Mouse (Mus musculus) hindbrain, embryonic 11.5 days (tissue): ENCODE measurements around the gene Afg1l. TPM values are rescaled to one million over a fixed set of nuclear protein-coding genes. Genes with fewer than 3 reads are reported as not detected.
A peak's percentile ranks its signal among the peaks of the same experiment; 100 is the strongest.

ENCODE experiments used
- ATAC-seq: fragments of 200-750 bp; cut with Nextera tagmentation; 2 replicates; pipeline ENCODE4 v1.8.0; 2017; ENCODE audit warnings: mild to moderate bottlenecking, moderate TSS enrichment, moderate library complexity; ENCODE audit not compliant: low FRiP score
- DNase-seq: peaks from one replicate; pipeline ENCODE4 v3.0.0-alpha.2; 2015; ENCODE audit warnings: low spot score
- H3K27ac ChIP-seq: fragments of 300-500 bp; sonication (generic); 2 replicates; pipeline ENCODE4 v1.5.1; 2014; ENCODE audit warnings: mild to moderate bottlenecking, low read depth, low read length
- H3K27me3 ChIP-seq: fragments of 300-500 bp; sonication (generic); 2 replicates; pipeline ENCODE4 v1.6.1; 2014; ENCODE audit warnings: mild to moderate bottlenecking, low read length, moderate library complexity, mixed read lengths; ENCODE audit not compliant: control insufficient read depth, insufficient read depth
- H3K36me3 ChIP-seq: fragments of 300-500 bp; sonication (generic); 2 replicates; pipeline ENCODE4 v1.6.1; 2014; ENCODE audit warnings: mild to moderate bottlenecking, low read length, moderate library complexity, mixed read lengths; ENCODE audit not compliant: control insufficient read depth, insufficient read depth
- H3K4me1 ChIP-seq: fragments of 300-500 bp; sonication (generic); replicated peaks from 2 replicates; pipeline ENCODE4 v1.6.1; 2014; ENCODE audit warnings: low read length, mixed read lengths; ENCODE audit not compliant: control insufficient read depth, insufficient read depth
- H3K4me2 ChIP-seq: fragments of 300-500 bp; sonication (generic); replicated peaks from 2 replicates; pipeline ENCODE4 v1.6.1; 2014; ENCODE audit warnings: mild to moderate bottlenecking, low read depth, low read length
- H3K4me3 ChIP-seq: fragments of 300-500 bp; sonication (generic); 2 replicates; pipeline ENCODE4 v1.5.1; 2014; ENCODE audit warnings: low read depth, low read length
- H3K9ac ChIP-seq: fragments of 300-500 bp; sonication (generic); 2 replicates; pipeline ENCODE4 v1.6.1; 2014; ENCODE audit warnings: low read depth, low read length
- H3K9me3 ChIP-seq: fragments of 300-500 bp; sonication (generic); 2 replicates; pipeline ENCODE4 v1.6.1; 2016; ENCODE audit warnings: low read length; ENCODE audit not compliant: control insufficient read depth
- WGBS: fragments of 180-500 bp; shearing (Covaris S2); extraction: QIAGEN DNeasy Blood & Tissue Kit; methylation state at CpG from one replicate; pipeline ENCODE4 v1.1.7; 2014; 5-methylcytosine and 5-hydroxymethylcytosine counted together
- polyA plus RNA-seq: library from polyadenylated mRNA; unstranded; fragments of >200 nt; fragmentation: Nextera tagmentation; extraction: Ambion mirVana; gene quantifications from 2 replicates; pipeline ENCODE4 v1.2.1, GENCODE M21; 2014

Afg1l gene
- polyA plus RNA-seq, 1 experiment from 2014 or later, result 5.1 TPM

DNA sequence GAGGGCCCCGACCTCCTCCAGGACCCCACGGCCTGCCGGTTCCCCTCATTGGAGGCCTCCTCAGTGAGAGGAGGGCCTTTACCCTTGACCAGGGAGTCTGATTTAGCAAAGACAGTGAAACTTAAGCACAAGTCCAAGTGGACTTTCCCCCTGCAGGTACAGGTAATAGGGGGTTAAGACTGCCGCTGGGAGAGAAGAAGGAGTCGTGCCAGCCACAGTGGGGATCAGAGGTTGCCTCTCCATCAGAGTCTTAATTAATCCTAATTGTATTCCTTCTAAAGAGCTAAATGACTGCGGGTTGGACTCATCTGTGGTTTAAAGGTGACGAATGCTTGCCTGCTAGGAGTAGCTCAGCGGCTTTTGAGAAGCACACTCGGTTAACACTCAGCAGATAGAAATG is 139.9 kb downstream of the Afg1l start:
- no peak for DNase-seq
- H3K36me3 ChIP-seq, result no peaks in the 10 kb centered on the region
- H3K4me2 ChIP-seq, result no peak overlapping the region

DNA sequence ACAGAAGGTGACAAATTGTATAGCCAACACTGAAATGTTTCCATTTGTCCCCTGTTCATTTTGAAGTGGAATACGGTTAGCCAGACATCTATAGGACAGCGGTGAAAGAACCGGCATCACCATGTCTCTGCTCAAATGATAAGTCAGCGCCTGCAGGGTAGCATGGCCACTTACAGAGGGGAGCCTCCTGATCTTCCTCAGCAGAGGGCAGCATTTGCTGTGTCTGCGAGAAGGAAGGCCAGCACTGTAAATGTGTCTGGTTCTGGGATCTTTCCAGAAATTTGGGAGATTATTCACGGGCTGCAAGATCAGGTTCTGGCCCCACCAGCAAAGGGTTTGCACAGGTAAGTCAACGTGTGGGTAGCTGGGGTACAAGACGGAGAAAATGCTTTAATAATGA is 150.8 kb downstream of the Afg1l start:
- H3K4me1 ChIP-seq, result no peaks in the 10 kb centered on the region
- H3K36me3 ChIP-seq, result no peaks in the 10 kb centered on the region
- no peak overlapping the region for H3K4me3 ChIP-seq
- H3K9me3 ChIP-seq, result no peaks in the 10 kb centered on the region
- DNase-seq (peak; percentile 36), ATAC-seq (no peak)
- 68% methylated on average over 8 of the region's 8 CpGs for WGBS
- no peak overlapping the region for H3K27ac ChIP-seq
- H3K27me3 ChIP-seq, result no peaks in the 10 kb centered on the region
- no peak overlapping the region for H3K4me2 ChIP-seq
- H3K9ac ChIP-seq, result no peak overlapping the region

More for the DNA sequence above, 139.9 kb downstream of the Afg1l start:
- H3K4me1 ChIP-seq, result no peaks in the 10 kb centered on the region; the same call in 1 of the 2 replicates
- H3K9ac ChIP-seq, result no peak overlapping the region
- H3K9me3 ChIP-seq, result no peaks in the 10 kb centered on the region
- ATAC-seq, result no peak
- no peak overlapping the region for H3K4me3 ChIP-seq
- 70% methylated on average over 9 of the region's 9 CpGs for WGBS
- H3K27ac ChIP-seq, result no peak overlapping the region
- no peaks in the 10 kb centered on the region for H3K27me3 ChIP-seq

DNA sequence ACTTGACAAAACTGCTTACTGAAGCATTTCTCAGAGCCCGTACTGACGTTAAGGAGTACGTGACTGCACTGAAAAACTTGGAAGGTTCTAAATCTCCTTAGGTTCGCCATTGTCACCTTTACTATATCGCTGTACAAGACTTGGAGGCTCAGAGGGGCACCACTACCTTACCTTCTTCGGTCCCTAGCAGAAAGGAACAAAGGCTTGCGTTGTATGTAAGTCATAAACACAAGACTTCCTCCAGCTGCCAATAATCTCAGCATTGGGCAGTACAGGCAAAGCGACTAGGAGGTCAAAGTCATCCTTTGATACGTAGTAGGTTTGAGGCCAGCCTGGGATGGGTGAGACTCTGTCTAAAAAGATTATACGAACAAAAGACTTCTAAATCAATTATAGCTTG is 153.1 kb downstream of the Afg1l start:
- WGBS, result 88% methylated on average over 10 of the region's 10 CpGs
- no peak for ATAC-seq
- H3K27ac ChIP-seq, result no peak overlapping the region

DNA sequence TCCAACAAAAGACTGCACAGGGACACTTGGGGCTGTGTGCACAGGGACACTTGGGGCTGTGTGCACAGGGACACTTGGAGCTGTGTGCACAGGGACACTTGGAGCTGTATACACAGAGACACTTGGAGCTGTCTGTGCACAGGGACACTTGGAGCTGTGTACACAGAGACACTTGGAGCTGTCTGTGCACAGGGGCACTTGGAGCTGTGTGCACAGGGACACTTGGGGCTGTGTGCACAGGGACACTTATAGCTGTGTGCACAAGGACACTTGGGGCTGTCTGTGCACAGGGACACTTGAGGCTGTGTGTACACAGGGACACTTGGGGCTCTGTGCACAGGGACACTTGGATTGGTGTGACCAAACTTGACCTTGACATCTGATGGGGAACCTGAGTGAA is 154.4 kb downstream of the Afg1l start:
- Histone ChIP-seq H3K9ac (no peak overlapping the region), H3K9me3 (no peaks in the 10 kb centered on the region), H3K36me3 (no peaks in the 10 kb centered on the region), H3K4me2 (no peak overlapping the region), H3K4me1 (no peaks in the 10 kb centered on the region), H3K27ac (no peak overlapping the region), H3K4me3 (no peak overlapping the region), H3K27me3 (no peaks in the 10 kb centered on the region)
- DNase-seq, result no peak
- no peak for ATAC-seq

More for the DNA sequence above, 153.1 kb downstream of the Afg1l start:
- Histone ChIP-seq H3K9ac (no peak overlapping the region), H3K4me3 (no peak overlapping the region), H3K36me3 (no peaks in the 10 kb centered on the region), H3K4me2 (no peak overlapping the region), H3K27me3 (no peaks in the 10 kb centered on the region), H3K9me3 (no peaks in the 10 kb centered on the region), H3K4me1 (no peaks in the 10 kb centered on the region)
- DNase-seq, result no peak

DNA sequence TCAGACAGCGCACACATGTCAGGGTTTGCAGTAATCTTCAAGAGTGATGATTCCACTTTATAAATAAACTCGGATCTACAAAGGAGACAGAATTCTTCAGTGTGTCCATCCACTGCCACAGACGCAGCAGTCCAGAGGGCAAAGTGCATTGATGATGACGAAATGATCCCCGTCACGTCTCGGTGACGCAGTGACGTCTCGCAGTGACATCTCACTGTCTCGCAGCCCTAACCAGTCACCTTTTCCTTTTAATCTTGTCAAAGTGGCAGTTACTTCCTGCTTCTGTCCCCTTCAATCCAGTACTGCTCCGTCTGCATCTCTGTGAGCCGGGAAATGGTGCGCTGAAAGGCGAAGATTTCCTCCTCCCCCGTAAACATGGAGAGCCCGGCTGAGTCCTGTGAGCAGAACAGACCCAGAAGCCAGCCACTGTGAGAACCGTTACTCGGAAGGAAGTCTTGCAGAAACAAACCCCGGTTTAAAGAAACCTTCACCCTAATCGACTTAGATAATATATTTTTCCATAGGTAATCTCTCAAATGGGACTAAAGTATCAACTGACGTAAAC is 165.1 kb downstream of the Afg1l start:
- ATAC-seq (no peak), DNase-seq (no peak)
- WGBS, result 89% methylated on average over 22 of the region's 22 CpGs

DNA sequence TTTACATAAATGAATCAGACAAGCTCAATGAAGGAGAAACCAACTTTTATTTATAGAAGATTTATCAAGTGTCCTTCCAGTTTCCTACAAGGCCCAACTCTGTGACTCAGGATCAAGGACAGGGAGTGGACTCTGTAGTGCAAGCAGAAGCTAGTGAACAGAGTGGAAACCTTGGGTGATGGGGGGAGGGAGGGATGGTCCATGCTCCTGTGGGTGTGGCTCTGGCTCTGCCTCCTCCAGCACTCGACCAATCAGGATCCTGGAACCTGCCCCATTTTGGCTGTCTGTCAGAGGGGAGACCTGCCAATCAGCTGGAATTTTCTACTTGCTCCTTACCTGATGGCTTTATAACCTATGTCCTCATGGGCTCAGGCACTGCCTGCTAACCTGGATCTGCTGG is 165.8 kb downstream of the Afg1l start:
- H3K27me3 ChIP-seq, result peaks cover 4% of the 10 kb centered on the region
- WGBS, result 69% methylated on average over 1 of the region's 1 CpGs
- no peaks in the 10 kb centered on the region for H3K9me3 ChIP-seq
- no peak overlapping the region for H3K27ac ChIP-seq
- H3K4me1 ChIP-seq, result no peaks in the 10 kb centered on the region
- DNase-seq, result no peak
- no peak overlapping the region for H3K4me3 ChIP-seq
- no peak for ATAC-seq
- H3K36me3 ChIP-seq, result no peaks in the 10 kb centered on the region
- no peak overlapping the region for H3K9ac ChIP-seq
- no peak overlapping the region for H3K4me2 ChIP-seq

More for the DNA sequence above, 165.1 kb downstream of the Afg1l start:
- Histone ChIP-seq H3K27ac (no peak overlapping the region), H3K4me2 (no peak overlapping the region), H3K4me1 (no peaks in the 10 kb centered on the region), H3K9me3 (no peaks in the 10 kb centered on the region), H3K4me3 (no peak overlapping the region), H3K9ac (no peak overlapping the region), H3K36me3 (no peaks in the 10 kb centered on the region), H3K27me3 (peaks cover 4% of the 10 kb centered on the region; the same call in 1 of the 2 replicates)

DNA sequence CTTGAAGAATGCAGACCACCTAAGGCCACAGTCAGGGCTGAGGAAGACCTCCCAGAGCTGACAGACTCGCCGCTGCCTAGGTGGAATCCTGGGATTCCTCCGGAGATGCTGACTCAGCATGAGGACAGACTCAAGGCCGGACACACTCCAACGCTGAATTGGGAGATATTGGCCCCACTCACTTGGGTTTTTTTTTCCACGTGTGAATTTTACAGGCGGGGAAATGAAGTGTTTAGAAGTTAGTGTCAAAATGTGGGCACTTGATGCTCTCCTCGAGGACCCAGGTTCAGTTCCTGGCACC is 169.7 kb downstream of the Afg1l start:
- Histone ChIP-seq H3K36me3 (no peaks in the 10 kb centered on the region), H3K27me3 (peaks cover 4% of the 10 kb centered on the region), H3K4me2 (peak overlapping the region; percentile 25), H3K9ac (no peak overlapping the region), H3K4me1 (no peaks in the 10 kb centered on the region), H3K9me3 (no peaks in the 10 kb centered on the region), H3K27ac (no peak overlapping the region), H3K4me3 (no peak overlapping the region)
- DNase-seq, result no peak
- WGBS, result 28% methylated on average over 8 of the region's 8 CpGs
- ATAC-seq, result no peak

DNA sequence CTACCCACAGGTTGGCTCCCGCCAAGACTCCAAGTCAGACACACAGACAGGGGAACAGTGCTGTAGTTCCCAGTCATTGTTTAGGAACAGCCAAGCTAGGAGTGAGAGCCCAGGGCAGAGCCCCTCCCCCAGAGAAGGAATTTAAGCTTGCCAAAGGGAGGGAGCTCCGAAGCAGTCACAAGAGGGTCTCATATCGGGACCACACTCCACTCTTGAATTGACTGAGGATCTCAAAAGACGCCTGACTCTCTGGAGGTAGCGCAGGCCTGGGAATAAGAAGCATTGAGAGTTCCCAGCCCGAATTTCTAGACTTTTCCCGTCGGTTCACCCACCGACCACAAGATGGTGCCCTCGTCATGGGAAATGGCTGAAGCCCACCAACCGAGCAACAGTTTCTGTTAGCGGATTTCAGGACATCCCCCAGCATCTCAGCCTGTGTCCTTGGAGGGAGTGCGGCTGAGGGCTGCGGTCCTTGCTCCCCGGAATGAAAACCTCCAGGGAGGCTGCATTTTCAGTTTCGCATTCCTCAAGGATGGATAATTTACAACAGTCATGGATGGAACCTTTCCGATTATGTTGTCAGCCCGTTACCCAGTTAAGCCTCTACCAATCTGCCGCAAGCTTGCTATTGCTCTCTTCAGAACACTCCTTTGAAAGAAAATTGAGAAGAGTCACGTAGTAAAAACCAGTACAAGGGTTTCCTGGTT is 170.2 kb downstream of the Afg1l start:
- Histone ChIP-seq H3K4me3 (no peak overlapping the region), H3K27ac (no peak overlapping the region), H3K9me3 (no peaks in the 10 kb centered on the region), H3K4me1 (no peaks in the 10 kb centered on the region), H3K36me3 (no peaks in the 10 kb centered on the region), H3K27me3 (peaks cover 4% of the 10 kb centered on the region), H3K4me2 (peak overlapping the region; percentile 25), H3K9ac (no peak overlapping the region)
- DNase-seq (peak; percentile 91), ATAC-seq (peak; percentile 68)
- 9% methylated on average over 20 of the region's 20 CpGs for WGBS

DNA sequence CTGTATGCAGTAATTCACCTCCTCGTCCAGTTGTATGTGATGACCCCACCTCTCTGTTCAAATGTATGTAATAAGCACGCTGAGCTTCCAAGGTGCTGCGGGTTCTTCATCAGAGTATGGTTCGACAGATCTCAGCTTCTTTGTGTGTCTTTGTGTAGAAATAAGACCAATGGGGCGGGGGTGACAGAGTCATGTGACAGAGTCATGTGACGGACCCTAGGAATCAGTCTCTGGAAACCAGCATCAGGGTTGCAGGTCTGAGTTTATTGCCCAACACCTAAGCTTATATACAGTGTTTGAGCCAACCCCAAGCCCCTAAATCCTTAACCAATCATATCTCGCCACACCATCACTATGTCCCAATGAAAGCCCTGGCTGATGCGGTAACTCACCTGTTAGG is 171.9 kb downstream of the Afg1l start:
- no peak overlapping the region for H3K27ac ChIP-seq
- WGBS, result 87% methylated on average over 8 of the region's 8 CpGs
- H3K27me3 ChIP-seq, result peaks cover 4% of the 10 kb centered on the region
- H3K36me3 ChIP-seq, result no peaks in the 10 kb centered on the region
- no peaks in the 10 kb centered on the region for H3K4me1 ChIP-seq
- no peaks in the 10 kb centered on the region for H3K9me3 ChIP-seq
- H3K4me2 ChIP-seq, result no peak overlapping the region
- H3K4me3 ChIP-seq, result no peak overlapping the region
- DNase-seq, result no peak
- no peak overlapping the region for H3K9ac ChIP-seq
- no peak for ATAC-seq
